ENCODE assay signal across 28 mouse cellular contexts in genomic region chr4:89937673-89938072, GRCm38 (mm10).
"Had no signal": no experiment of that assay in that cellular context is flagged by ENCODE, and none has a peak within 500 bp of the region (broad histone marks: within the 10 kb centered on the region; RNA-seq: fewer than 3 reads in every experiment).

No protein-coding gene starts in this region.

- DNase-seq: cerebellum, adult 8-10 months; cerebellum, adult 9-10 months; cerebellum, adult 9-11 months; cerebellum, postnatal 10 days; cerebellum, postnatal 14 days; cerebellum, postnatal 36 days; embryo, embryonic 11 days; forebrain, postnatal 0 days; gastrocnemius, adult 2 months; gastrocnemius, postnatal 10 days; gastrocnemius, postnatal 14 days; gastrocnemius, postnatal 25 days; gastrocnemius, postnatal 36 days; heart, adult 11 months; heart, adult 18-20 months; heart, adult 2 months had no signal

- H3K4me1 ChIP-seq: embryonic facial prominence, embryonic 10.5 days; embryonic facial prominence, embryonic 12.5 days; embryonic facial prominence, embryonic 13.5 days; embryonic facial prominence, embryonic 15.5 days; forebrain, embryonic 10.5 days; forebrain, embryonic 12.5 days; forebrain, embryonic 13.5 days; forebrain, embryonic 15.5 days; heart, embryonic 10.5 days had no signal

- H3K9ac ChIP-seq: embryonic facial prominence, embryonic 12.5 days; embryonic facial prominence, embryonic 13.5 days; embryonic facial prominence, embryonic 15.5 days; forebrain, embryonic 12.5 days; forebrain, embryonic 13.5 days; forebrain, embryonic 15.5 days; forebrain, postnatal 0 days had no signal

- H3K9me3 ChIP-seq: embryonic facial prominence, embryonic 10.5 days; embryonic facial prominence, embryonic 12.5 days; embryonic facial prominence, embryonic 13.5 days; embryonic facial prominence, embryonic 15.5 days; forebrain, embryonic 10.5 days; forebrain, embryonic 12.5 days; forebrain, embryonic 13.5 days; forebrain, embryonic 15.5 days; heart, embryonic 10.5 days had no signal

- H3K27me3 ChIP-seq: embryonic facial prominence, embryonic 12.5 days; embryonic facial prominence, embryonic 13.5 days; embryonic facial prominence, embryonic 15.5 days; forebrain, embryonic 12.5 days; forebrain, embryonic 13.5 days; forebrain, embryonic 15.5 days had no signal

- H3K36me3 ChIP-seq: embryonic facial prominence, embryonic 10.5 days; embryonic facial prominence, embryonic 12.5 days; embryonic facial prominence, embryonic 13.5 days; embryonic facial prominence, embryonic 15.5 days; forebrain, embryonic 10.5 days; forebrain, embryonic 12.5 days; forebrain, embryonic 15.5 days; heart, embryonic 10.5 days had no signal

- H3K27ac ChIP-seq: embryonic facial prominence, embryonic 10.5 days; embryonic facial prominence, embryonic 12.5 days; embryonic facial prominence, embryonic 13.5 days; embryonic facial prominence, embryonic 15.5 days; forebrain, embryonic 10.5 days; forebrain, embryonic 12.5 days; forebrain, embryonic 13.5 days; forebrain, embryonic 15.5 days; gastrocnemius, adult 2 months; heart, adult 2 months; heart, embryonic 10.5 days had no signal

- H3K4me3 ChIP-seq: embryonic facial prominence, embryonic 10.5 days; embryonic facial prominence, embryonic 12.5 days; embryonic facial prominence, embryonic 13.5 days; embryonic facial prominence, embryonic 15.5 days; erythroblast, embryonic 14.5 days; forebrain, embryonic 10.5 days; forebrain, embryonic 12.5 days; forebrain, embryonic 13.5 days; forebrain, embryonic 15.5 days; gastrocnemius, adult 2 months; heart, adult 2 months; heart, embryonic 10.5 days had no signal

- ATAC-seq: forebrain, embryonic 13.5 days; forebrain, embryonic 14.5 days; forebrain, embryonic 15.5 days; forebrain, embryonic 16.5 days; forebrain, postnatal 0 days had no signal
